Mouse (Mus musculus) spleen, postnatal 36 days (tissue): ENCODE results near the gene Kdm6b.

Source experiments
- DNase-seq, 2 experiments: peaks; one replicate each; pipeline ENCODE4 v3.0.0; 2022; ENCODE audit warnings: low spot score in 2 of 2, mixed read lengths in 1 of 2

The Kdm6b gene

DNA sequence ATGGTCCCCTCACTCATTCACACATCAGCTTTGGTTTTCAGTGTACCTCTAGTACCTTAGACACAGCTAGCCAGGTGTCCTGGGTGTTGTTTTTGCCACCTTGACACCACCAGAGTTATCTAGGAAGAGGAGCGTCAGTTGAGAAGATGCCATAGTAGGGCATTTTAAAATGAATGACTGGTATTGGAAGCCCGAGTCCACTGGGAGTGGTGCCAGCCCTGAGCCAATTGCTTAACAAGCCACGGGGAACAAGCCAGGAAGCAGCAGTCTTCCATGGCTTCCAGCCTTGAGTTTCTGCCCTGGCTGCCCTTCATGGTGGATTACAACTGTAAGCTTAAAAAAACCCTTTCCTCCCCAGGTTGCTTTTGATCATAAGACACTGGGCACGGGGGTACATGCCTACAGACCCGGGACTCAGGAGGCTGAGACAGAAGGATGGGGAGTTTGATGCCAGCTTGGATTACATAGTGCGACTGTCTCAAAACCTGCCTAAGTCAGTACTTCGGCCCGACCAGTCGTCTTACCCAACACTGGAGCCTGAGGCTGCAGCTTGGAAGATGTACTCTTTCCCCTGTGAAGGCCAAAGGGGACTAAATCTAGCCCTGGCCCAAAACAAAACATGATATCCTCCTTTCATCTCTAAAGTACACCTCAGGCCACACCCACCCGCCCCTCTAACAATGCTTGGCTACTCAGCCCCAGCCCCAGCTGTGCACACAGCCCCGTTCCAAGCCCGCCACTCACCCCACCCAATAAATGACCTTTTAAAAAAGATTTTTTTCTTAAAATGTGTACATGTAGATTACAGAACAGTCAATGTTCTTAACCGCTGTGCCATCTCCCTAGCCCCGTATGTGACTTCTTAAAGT is 23.7 kb downstream of the Kdm6b start:
- DNase-seq: no peak

- DNase-seq: no peak
Observed at GRCm38 (mm10) chr11:69388680-69389079, 24.8 kb downstream of the Kdm6b start.

DNA sequence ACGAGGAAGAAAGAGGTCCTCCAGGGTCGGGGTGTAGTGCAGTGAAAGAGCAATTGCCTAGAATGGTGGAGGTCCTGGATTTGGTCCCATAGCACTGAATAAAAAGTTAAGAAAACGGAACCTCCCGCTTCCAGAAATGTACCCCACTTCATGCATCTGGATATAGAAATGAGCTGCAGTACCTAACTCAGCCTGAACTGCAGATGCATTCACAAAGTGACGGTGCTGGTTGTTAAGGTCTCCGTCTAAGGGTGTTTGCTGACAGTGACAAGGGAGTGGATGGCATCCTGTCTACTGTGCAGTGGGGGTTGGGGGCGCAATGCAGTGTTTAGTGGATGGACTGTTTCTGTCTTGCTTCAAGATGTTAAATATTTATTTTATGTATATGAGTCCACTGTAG is 26.7 kb downstream of the Kdm6b start:
- DNase-seq: no peak

- no peak for DNase-seq
Observed at GRCm38 (mm10) chr11:69384979-69385378, 28.5 kb downstream of the Kdm6b start.

- no peak for DNase-seq
Observed at GRCm38 (mm10) chr11:69382478-69383105, 30.9 kb downstream of the Kdm6b start.

DNA sequence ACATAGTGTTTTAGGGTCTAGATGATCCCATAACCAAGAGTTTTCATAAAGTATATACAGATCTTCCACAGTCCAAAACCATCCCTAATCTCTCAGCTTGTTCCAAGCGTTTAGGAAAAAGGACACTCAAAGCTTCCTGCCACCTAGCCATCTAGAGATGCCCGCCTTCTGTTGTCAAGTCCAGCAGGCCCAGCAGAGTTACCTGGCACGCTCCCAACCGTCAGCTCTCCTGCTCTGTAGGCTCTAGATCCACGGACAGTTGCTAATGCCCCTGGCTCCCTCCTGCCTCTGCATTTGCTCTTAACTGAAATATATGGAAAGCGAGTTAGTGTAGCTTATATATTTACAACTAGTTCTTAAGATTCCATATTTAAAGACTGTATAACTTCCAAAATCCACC is 32.1 kb downstream of the Kdm6b start:
- DNase-seq: no peak

DNA sequence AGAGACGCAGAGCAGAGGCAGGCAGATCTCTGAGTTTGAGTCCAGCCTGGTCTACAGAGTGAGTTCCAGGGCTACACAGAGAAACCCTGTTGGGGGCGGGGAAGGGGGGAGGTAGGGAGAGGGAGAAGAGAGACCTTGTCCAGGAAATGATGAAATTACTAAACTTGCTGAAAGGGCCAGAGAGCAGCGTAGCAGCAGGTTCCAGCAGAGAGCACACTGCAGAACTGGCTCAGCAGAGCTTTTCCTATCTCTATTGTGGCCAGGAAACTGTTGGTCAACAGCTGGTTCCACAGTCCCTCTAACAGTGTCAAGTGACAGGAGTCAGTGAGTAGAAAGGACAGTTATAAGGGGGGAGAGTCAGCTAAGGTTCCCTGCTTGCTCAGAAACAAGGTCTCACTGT is 33.9 kb downstream of the Kdm6b start:
- no peak for DNase-seq

- DNase-seq: no peak
Observed at GRCm38 (mm10) chr11:69377766-69378165, 35.7 kb downstream of the Kdm6b start.

DNA sequence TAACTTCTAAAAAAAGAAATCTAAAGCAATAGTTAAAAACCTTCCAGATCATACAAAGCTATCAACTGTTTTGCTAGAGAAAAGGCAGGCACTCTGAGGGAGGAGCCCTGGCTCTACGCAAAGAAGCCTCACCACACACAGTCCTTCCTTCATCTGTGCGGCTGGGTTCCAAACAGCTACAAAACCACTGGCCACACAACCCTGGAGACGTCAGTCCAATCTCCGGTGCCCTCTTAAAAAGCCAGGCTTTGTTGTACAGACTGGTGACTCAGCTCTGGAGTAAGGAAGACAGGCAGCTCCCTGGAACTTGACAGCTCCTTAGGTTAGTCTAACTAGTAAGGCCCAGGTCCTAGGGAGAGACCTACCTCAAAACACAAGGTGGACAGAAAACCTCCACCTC is 37.8 kb downstream of the Kdm6b start:
- DNase-seq: no peak

- peak in 1 of 2 experiments; percentile 60 for DNase-seq
Observed at GRCm38 (mm10) chr11:69373223-69373965, 40.1 kb downstream of the Kdm6b start.

DNA sequence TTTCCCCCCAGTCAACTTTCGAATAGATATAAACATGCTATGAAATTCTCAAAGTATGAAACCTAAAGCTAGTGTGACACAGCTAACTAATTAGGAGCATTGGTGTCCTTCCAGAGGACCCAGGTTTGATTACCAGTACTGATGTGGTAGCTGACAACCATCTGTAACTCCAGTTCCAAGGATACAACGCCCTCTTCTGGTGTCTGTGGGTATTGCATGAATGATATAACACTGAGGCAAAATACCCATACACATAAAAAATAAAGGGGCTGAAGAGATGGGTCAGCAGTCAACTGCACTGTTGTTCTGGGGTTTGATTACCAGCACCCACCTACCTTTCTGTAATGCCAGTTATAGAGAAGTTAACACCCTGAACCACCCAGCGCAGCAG is 40.7 kb downstream of the Kdm6b start:
- no peak for DNase-seq

- DNase-seq: no peak
Observed at GRCm38 (mm10) chr11:69372056-69372779, 41.3 kb downstream of the Kdm6b start.

- no peak for DNase-seq
Observed at GRCm38 (mm10) chr11:69371601-69372000, 41.9 kb downstream of the Kdm6b start.

- no peak for DNase-seq
Observed at GRCm38 (mm10) chr11:69370817-69371215, 42.7 kb downstream of the Kdm6b start.

DNA sequence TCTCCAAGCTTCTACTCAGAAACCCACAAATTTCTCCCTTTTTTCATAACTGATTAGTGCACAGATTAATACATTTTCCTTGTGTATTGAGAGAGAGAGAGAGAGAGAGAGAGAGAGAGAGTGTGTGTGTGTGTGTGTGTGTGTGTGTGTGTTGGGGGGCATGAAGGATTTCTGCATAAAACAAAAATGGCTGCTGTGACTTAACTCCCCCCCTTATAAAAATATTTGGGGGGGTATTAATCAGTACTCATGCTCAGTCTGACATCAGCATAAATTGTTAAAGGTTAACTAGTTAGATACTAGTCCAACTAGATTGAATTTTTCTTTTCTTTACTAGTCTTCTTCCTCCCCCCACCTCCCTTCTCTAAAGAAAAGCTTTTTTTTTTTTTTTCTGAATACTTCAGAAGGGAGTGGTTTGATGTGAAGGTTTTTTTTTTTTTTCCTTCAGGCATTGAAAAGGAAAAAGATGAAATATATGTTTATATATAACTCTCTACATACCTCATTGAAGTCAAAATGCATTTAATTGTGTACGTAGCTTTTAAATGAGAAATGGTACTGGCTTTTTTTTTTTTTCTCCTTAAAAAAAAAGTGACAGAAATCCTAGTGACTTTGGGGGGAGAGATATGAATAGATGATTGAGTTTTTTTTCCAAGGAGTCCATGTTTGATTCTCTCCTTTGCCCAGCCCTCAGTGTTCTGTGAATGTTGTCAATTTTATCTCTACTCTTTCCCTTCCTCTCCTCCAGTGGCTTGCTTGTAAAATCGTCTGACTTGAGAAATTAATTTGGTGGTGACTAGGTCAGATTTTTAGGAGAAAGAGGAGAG is 43.3 kb downstream of the Kdm6b start:
- no peak for DNase-seq

DNA sequence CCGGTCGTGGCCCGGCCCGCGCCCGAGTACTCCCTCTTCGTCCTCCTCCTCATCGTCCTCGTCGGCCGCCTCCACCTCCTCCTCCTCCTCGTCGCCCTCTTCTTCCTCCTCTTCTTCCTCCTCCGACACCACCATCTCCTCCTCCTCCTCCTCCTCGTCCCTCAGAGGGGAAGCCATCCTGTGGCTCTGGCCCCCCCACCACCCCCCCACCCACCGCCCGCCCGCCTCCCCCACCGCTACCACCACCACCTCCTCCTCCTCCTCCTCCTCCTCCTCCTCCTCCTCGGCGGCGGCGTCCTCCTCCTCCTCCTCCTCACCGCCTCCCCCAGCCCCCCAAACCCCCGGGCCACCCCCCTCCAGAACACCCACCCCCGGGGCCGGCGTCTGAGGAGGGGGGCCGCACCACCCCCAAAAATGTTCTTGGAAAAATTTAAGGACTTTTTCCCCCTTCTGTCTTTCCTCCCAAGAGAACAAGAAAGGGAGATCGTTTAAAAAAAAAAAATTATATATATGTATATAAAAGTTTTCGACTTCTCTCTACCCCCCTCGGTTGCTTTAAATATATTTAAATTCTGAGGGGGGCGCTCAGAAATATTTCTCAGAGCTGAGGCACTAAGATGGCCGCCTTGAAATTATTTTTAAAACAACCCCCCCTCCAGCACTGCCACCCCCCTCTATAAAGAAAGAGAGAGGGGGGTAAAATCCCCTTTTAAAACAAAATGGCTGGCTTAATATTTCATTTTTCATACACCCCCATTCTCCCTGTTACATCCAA is 44.1 kb downstream of the Kdm6b start, which contains the start of gene Chd3:
Gene Chd3 (minus strand): TSS at position 192 of the 775 bp plus-strand sequence.
- DNase-seq: no peak

DNA sequence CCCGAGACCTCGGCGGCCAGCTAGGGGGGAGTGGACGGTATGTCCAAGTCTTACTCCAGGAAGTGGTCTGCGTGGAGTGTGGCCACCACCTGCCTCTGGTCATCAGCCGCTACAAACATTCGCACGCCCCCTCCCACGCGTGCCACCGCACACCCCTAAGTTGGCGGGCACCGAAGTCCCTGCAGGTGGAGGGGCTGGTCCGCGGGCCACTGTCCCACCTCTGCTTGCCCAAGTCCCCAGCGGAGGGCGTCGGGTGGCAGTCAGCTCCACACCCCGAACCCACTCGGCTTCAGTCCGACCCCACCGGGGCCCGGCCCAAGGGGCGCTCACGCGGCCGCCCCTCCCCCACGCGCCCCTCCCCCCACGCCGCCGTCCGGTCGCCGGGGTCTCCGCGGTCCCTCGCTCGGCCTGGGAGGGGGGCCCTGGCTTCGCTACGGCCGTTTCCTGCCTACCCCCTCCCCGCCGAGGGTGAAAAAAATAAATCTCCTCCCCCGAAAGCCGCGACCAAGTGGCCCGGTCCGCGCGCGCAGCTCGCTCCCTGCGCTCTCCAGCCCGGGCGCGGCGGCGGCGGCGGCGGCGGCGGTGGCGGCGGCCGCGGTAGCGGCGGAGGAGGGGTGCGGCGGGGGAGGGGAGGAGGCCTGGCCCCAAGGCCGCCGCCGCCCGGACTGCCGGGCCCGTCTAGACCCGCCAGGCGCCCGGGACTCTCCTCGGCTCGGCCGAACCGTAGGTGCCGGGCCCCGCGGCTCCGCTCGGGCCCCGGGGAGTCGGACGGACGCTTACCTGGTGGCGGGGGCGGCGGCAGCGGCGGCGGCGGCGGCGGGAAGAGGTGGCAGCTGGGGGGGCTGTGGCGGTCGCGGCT is 44.9 kb downstream of the Kdm6b start:
- peak; percentile 36 to 40 for DNase-seq

DNA sequence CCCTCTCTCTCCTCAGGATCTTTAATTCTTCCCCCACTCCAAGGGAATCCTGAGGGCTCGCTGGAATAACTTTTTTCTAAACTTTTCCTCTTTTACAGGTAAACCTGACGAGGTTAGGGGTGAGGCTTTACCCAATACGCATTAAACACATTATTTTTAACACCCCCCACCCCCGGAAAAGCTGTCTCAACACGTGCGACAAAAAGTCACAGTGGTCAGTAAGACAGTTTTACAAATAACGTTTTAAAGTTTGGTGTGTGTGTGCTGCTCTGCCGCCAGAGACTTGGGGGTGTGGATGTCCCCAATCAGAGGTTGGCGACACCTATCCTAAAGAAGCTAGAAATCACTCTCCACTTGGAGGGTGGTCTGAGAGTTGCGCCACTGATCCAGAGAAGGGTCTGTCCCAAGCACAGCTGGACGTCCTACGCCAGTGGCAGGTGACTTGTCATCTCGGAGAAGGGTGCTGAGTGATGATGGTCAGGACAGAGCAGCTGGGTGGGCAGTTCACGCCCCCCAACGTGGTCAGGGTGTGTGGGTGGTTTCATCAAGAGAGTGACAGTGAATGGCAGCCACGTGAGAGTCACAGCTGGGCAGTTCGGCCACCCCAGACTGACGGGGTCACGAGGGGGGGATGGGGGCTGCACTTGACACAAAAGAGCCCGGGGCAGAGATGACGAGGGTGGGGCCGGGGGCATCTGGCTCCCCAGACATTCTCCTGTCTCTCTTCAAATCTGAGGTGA is 45.7 kb downstream of the Kdm6b start:
- peak in 1 of 2 experiments; percentile 52 for DNase-seq
